Mouse (Mus musculus) E14TG2a.4 (cell line): Measurements from ENCODE around the gene Slc7a14.

ENCODE experiments used
- CTCF ChIP-seq: conservative IDR thresholded peaks from 2 replicates; pipeline ENCODE4 v1.5.1; 2014; ENCODE audit warnings: low read length
- POU5F1 ChIP-seq: IDR thresholded peaks from 2 replicates; pipeline ENCODE4 v1.6.1; 2014; ENCODE audit warnings: low read length, borderline replicate concordance

- TF ChIP-seq CTCF: no peak
- no peak for TF ChIP-seq POU5F1
These were observed 96.4 kb downstream of the Slc7a14 start for GRCm38 (mm10) chr3:31213802-31214201.
